Mouse (Mus musculus): Measurements from ENCODE around the gene Rad51b.

- no peak for TF ChIP-seq CHD1 (IDR thresholded peaks at IDR 0.05; ENCODE audit: low read depth, low read length)
- no peak for TF ChIP-seq CTCF (conservative IDR thresholded peaks at IDR 0.05 in 1 of 2, IDR thresholded peaks at IDR 0.05 in 1 of 2; ENCODE audit: low read depth in 2 of 2, low read length in 2 of 2)
- no peak for TF ChIP-seq EP300 (IDR thresholded peaks at IDR 0.05; ENCODE audit: low read length)
- no peak for TF ChIP-seq ZNF384 (IDR thresholded peaks at IDR 0.05; ENCODE audit: low read depth, low read length)
- TF ChIP-seq POLR2A (IDR thresholded peaks at IDR 0.05; ENCODE audit: low read depth, low read length) = no peak
- no peak for TF ChIP-seq E2F4 (IDR thresholded peaks at IDR 0.05; ENCODE audit: insufficient replicate concordance, low read depth, low read length)
- TF ChIP-seq MEF2A (IDR thresholded peaks at IDR 0.05; ENCODE audit: borderline replicate concordance, low read depth, low read length) = no peak
- no peak for TF ChIP-seq CHD2 (IDR thresholded peaks at IDR 0.05; ENCODE audit: low read length)
- TF ChIP-seq ETS1 (conservative IDR thresholded peaks at IDR 0.05; ENCODE audit: low read depth, low read length) = no peak
- no peak for TF ChIP-seq MAZ (IDR thresholded peaks at IDR 0.05; ENCODE audit: low read depth, low read length)
- TF ChIP-seq NRF1 (IDR thresholded peaks at IDR 0.05; ENCODE audit: low read depth, low read length) = no peak
- no peak for TF ChIP-seq MAX (IDR thresholded peaks at IDR 0.05; ENCODE audit: low read length)
- TF ChIP-seq NELFE (IDR thresholded peaks at IDR 0.05; ENCODE audit: low read depth, low read length) = no peak
Measured at GRCm38 (mm10) chr12:79745845-79746510, 448.9 kb downstream of the Rad51b start.
